Mouse (Mus musculus) cerebellum, adult 2 months (tissue): ENCODE measurements around the gene Pde3a.

Source experiments
- CTCF ChIP-seq: fragments of 200-500 bp; IDR thresholded peaks from 2 replicates; pipeline ENCODE4 v1.5.1; 2011; ENCODE audit warnings: low read depth, mild to moderate bottlenecking, control low read depth, low read length, moderate library complexity, borderline replicate concordance; ENCODE audit not compliant: insufficient read depth
- POLR2A ChIP-seq: fragments of 200-500 bp; IDR thresholded peaks from 2 replicates; pipeline ENCODE4 v1.6.1; 2011; ENCODE audit warnings: low read length, control low read depth, borderline replicate concordance; ENCODE audit not compliant: insufficient read depth

DNA sequence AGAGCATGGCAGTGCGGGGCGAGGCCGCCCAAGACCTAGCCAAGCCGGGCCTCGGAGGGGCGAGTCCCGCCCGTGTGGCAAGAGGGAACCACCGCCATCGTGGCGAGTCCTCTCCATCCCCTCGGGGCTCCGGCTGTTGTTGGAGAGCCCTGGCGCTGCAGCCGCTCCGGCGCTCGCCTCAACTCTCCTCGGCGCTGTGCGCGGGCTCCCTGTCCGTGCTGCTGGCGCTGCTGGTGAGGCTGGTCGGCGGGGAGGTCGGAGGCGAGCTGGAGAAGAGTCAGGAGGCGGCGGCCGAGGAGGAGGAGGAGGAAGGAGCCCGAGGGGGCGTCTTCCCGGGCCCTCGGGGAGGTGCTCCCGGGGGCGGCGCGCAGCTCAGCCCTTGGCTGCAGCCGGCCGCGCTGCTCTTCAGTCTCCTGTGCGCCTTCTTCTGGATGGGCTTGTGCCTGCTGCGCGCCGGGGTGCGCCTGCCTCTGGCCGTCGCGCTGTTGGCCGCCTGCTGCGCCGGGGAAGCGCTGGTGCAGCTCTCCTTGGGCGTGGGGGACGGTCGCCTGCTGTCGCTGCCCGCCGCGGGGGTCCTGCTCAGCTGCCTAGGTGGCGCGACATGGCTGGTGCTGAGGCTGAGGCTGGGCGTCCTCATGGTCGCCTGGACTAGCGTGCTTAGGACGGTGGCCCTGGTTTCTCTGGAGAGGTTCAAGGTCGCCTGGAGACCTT, 671 bp downstream of the Pde3a start:
- TF ChIP-seq POLR2A (no peak), CTCF (no peak)
